Mouse (Mus musculus) adrenal gland, adult 8-10 months (tissue): Measurements from ENCODE around the gene C87414. TPM values are rescaled to one million over a fixed set of nuclear protein-coding genes. Genes with fewer than 3 reads are reported as not detected.
"Not testable (repeated sequence)": the region's sequence is repeated elsewhere in the genome, so short reads cannot be mapped to it uniquely, and the experiment has no call there.

Source experiments
- DNase-seq: peaks from one replicate; pipeline ENCODE4 v3.0.0; 2022
- total RNA-seq, 4 experiments: library from RNA; stranded (reverse); gene quantifications; 2 replicates each; pipeline ENCODE4 v1.2.4; 2022

C87414 gene
- not detected for total RNA-seq

DNA sequence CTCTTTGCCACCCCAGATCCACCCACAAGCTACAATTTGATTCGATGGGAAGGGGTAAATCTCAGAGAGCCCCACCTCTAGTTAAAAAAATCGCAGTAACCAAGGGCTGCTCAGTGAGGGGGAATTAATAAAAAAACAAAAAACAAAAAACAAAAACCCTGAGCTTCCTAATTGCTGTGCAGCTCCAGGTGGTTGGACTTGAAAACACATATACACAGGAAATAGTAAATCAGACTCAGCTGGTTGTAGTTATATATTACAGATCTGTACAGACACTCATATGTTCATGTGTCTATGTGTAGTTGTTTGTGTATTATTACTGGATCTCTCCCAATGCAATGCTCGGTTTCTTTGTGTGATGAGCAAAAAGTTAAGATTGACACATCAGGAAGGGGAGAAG is at the start of gene C87414:
TSS of gene C87414 (minus strand) at position 101 of the 400 bp plus-strand sequence.
- DNase-seq, result not testable (repeated sequence)

DNA sequence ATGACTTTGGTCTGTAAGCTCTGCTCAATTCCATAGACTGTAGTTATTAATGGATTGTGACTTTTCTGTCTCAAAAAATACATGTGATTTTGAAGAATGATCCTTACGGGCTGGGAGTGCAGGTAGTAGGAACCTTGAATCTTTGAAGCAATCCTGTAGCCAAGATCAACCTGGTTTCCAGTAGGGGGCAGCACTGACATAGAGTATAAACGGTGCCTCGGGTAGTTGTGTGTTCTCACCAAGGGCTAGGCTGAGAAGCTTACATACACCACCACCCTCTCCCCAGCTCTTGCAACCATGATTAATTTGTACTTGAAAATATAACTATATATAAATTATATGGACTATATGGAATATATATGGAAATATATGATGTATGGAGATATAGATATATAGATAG is 13.3 kb upstream of the C87414 start:
- DNase-seq, result not testable (repeated sequence)

Other genes starting within 250 kb of the C87414 start
- gene Gm16427, start 131.4 kb downstream of the C87414 start, total RNA-seq, result not detected
- gene Gm7792, start 172.2 kb upstream of the C87414 start, total RNA-seq, result not detected